8 mouse cellular contexts compared by ENCODE assay signal in genomic region chr19:45007425-45008191, GRCm38 (mm10). TPM values are rescaled to one million over a fixed set of nuclear protein-coding genes. Genes with fewer than 3 reads are reported as not detected.
DNase-seq lines count a peak whose midpoint lies in the region; ATAC-seq and TF ChIP-seq lines count a peak whose summit lies in the region.

No protein-coding gene starts in this region.

- no peak for ATAC-seq in lung, postnatal 0 days
- ATAC-seq in forebrain, embryonic 15.5 days (replicated peaks), result no peak
- ATAC-seq in stomach, embryonic 14.5 days (ENCODE audit: insufficient number of reproducible peaks, insufficient read depth, low FRiP score, low read depth), result no peak

- TF ChIP-seq EP300 in lung, postnatal 0 days (IDR thresholded peaks at IDR 0.05), result no peak

- peak overlapping the region; percentile 85 for H3K27ac ChIP-seq in lung, postnatal 0 days (ENCODE audit: low read length)
- 0 out of 2 replicates have a peak overlapping the region, but pooled peaks have one; percentile 34 for H3K27ac ChIP-seq in forebrain, embryonic 15.5 days (replicated peaks)
- peak overlapping the region; percentile 87 for H3K27ac ChIP-seq in limb, embryonic 10.5 days
- H3K27ac ChIP-seq in stomach, embryonic 14.5 days (ENCODE audit: low read length), result no peak overlapping the region

- no peaks in the 10 kb centered on the region for H3K27me3 ChIP-seq in lung, postnatal 0 days (replicated peaks; ENCODE audit: insufficient read depth, low read length)
- H3K27me3 ChIP-seq in forebrain, embryonic 15.5 days, result no peaks in the 10 kb centered on the region
- H3K27me3 ChIP-seq in limb, embryonic 10.5 days (ENCODE audit: low read depth, poor library complexity, severe bottlenecking), result no peaks in the 10 kb centered on the region
- no peaks in the 10 kb centered on the region for H3K27me3 ChIP-seq in stomach, embryonic 14.5 days (ENCODE audit: control insufficient read depth, insufficient read depth, low read length)

- no peak for TF ChIP-seq CTCF in lung, postnatal 0 days (IDR thresholded peaks at IDR 0.05)

- no peaks in the 10 kb centered on the region for H3K9me3 ChIP-seq in lung, postnatal 0 days (ENCODE audit: low read length)
- no peaks in the 10 kb centered on the region for H3K9me3 ChIP-seq in forebrain, embryonic 15.5 days
- H3K9me3 ChIP-seq in limb, embryonic 10.5 days (replicated peaks), result no peaks in the 10 kb centered on the region
- no peaks in the 10 kb centered on the region for H3K9me3 ChIP-seq in stomach, embryonic 14.5 days (ENCODE audit: control insufficient read depth, low read depth, low read length)

- no peak for DNase-seq in lung, postnatal 0 days (ENCODE audit: low spot score)
- no peak for DNase-seq in lung, postnatal 36 days
- DNase-seq in limb, embryonic 10.5 days (ENCODE audit: low spot score), result peak; percentile 26
- DNase-seq in c-Kit-positive CD71-positive TER-119-positive erythroid progenitor cells, embryonic 14.5 days (ENCODE audit: low spot score), result no peak
- no peak for DNase-seq in thymus, postnatal 25 days
- DNase-seq in Muller cell, postnatal 12 days (ENCODE audit: inconsistent ontology term), result no peak

- WGBS in lung, postnatal 0 days, result 67% methylated on average over 20 of the region's 20 CpGs
- 93% methylated on average over 20 of the region's 20 CpGs for WGBS in forebrain, embryonic 15.5 days
- WGBS in limb, embryonic 10.5 days, result 92% methylated on average over 20 of the region's 20 CpGs
- 84% methylated on average over 20 of the region's 20 CpGs for WGBS in stomach, embryonic 14.5 days

- H3K36me3 ChIP-seq in lung, postnatal 0 days (ENCODE audit: insufficient read depth, low read length), result no peaks in the 10 kb centered on the region; the same call in 1 of the 2 replicates
- H3K36me3 ChIP-seq in forebrain, embryonic 15.5 days, result peaks cover 43% of the 10 kb centered on the region
- H3K36me3 ChIP-seq in limb, embryonic 10.5 days, result peaks cover 80% of the 10 kb centered on the region
- peaks cover 40% of the 10 kb centered on the region for H3K36me3 ChIP-seq in stomach, embryonic 14.5 days (ENCODE audit: control insufficient read depth, insufficient read depth, low read length)

- peak overlapping the region; percentile 36; the same call in 1 of the 2 replicates for H3K9ac ChIP-seq in lung, postnatal 0 days (replicated peaks; ENCODE audit: low read depth)
- 0 out of 2 replicates have a peak overlapping the region, but pooled peaks have one; percentile 80 for H3K9ac ChIP-seq in forebrain, embryonic 15.5 days (replicated peaks)
- H3K9ac ChIP-seq in stomach, embryonic 14.5 days (replicated peaks; ENCODE audit: low read depth, low read length), result peak overlapping the region; percentile 51; the same call in 1 of the 2 replicates

- no peak overlapping the region for H3K4me3 ChIP-seq in lung, postnatal 0 days (ENCODE audit: low read depth, low read length)
- peak overlapping the region; percentile 89 for H3K4me3 ChIP-seq in forebrain, embryonic 15.5 days
- peak overlapping the region; percentile 96 for H3K4me3 ChIP-seq in limb, embryonic 10.5 days
- peak overlapping the region; percentile 64; the same call in 1 of the 2 replicates for H3K4me3 ChIP-seq in stomach, embryonic 14.5 days (ENCODE audit: low read depth, low read length)

- H3K4me1 ChIP-seq in lung, postnatal 0 days (ENCODE audit: insufficient read depth, low read depth, low read length), result peaks cover 14% of the 10 kb centered on the region
- H3K4me1 ChIP-seq in forebrain, embryonic 15.5 days, result peaks cover 40% of the 10 kb centered on the region
- H3K4me1 ChIP-seq in limb, embryonic 10.5 days, result peaks cover 21% of the 10 kb centered on the region
- H3K4me1 ChIP-seq in stomach, embryonic 14.5 days (ENCODE audit: control insufficient read depth, insufficient read depth, low read length), result peaks cover 18% of the 10 kb centered on the region; the same call in 1 of the 2 replicates

- peak overlapping the region; percentile 90 for H3K4me2 ChIP-seq in lung, postnatal 0 days (replicated peaks; ENCODE audit: low read depth, low read length)
- H3K4me2 ChIP-seq in forebrain, embryonic 15.5 days (replicated peaks), result peak overlapping the region; percentile 89
- peak overlapping the region; percentile 75 for H3K4me2 ChIP-seq in stomach, embryonic 14.5 days (replicated peaks; ENCODE audit: low read depth, low read length)

RNA-seq across cellular contexts. Expression of gene Mrpl43, which starts 1.4 kb away (rescaled TPM):
- 62.6 and 63.3 TPM in 2 replicates for polyA plus RNA-seq in lung, postnatal 0 days (2015; fragmentation: Nextera tagmentation; extraction: Ambion mirVana)
- polyA plus RNA-seq in forebrain, embryonic 15.5 days (2015; fragmentation: Nextera tagmentation; extraction: Ambion mirVana), result 83.9 and 87.1 TPM in 2 replicates
- polyA plus RNA-seq in limb, embryonic 10.5 days (2016; fragmentation: Nextera tagmentation; extraction: Ambion mirVana), result 69.8 and 75.3 TPM in 2 replicates
- 60.1 and 60.4 TPM in 2 replicates for polyA plus RNA-seq in stomach, embryonic 14.5 days (2014; fragmentation: Nextera tagmentation; extraction: Ambion mirVana)

RNA-seq across cellular contexts. Expression of gene Twnk, which starts 2.1 kb away (rescaled TPM):
- 7.5 and 7.9 TPM in 2 replicates for polyA plus RNA-seq in lung, postnatal 0 days (2015; fragmentation: Nextera tagmentation; extraction: Ambion mirVana)
- 24.0 and 24.4 TPM in 2 replicates for polyA plus RNA-seq in forebrain, embryonic 15.5 days (2015; fragmentation: Nextera tagmentation; extraction: Ambion mirVana)
- polyA plus RNA-seq in limb, embryonic 10.5 days (2016; fragmentation: Nextera tagmentation; extraction: Ambion mirVana), result 39.2 and 45.4 TPM in 2 replicates
- polyA plus RNA-seq in stomach, embryonic 14.5 days (2014; fragmentation: Nextera tagmentation; extraction: Ambion mirVana), result 13.3 and 15.3 TPM in 2 replicates

RNA-seq across cellular contexts. Expression of gene Lzts2, which starts 6.6 kb away (rescaled TPM):
- polyA plus RNA-seq in lung, postnatal 0 days (2015; fragmentation: Nextera tagmentation; extraction: Ambion mirVana), result 56.0 and 59.4 TPM in 2 replicates
- 25.7 and 27.7 TPM in 2 replicates for polyA plus RNA-seq in forebrain, embryonic 15.5 days (2015; fragmentation: Nextera tagmentation; extraction: Ambion mirVana)
- polyA plus RNA-seq in limb, embryonic 10.5 days (2016; fragmentation: Nextera tagmentation; extraction: Ambion mirVana), result 87.5 and 90.8 TPM in 2 replicates
- polyA plus RNA-seq in stomach, embryonic 14.5 days (2014; fragmentation: Nextera tagmentation; extraction: Ambion mirVana), result 52.5 and 56.0 TPM in 2 replicates

RNA-seq across cellular contexts. Expression of gene Sema4g, which starts 18.7 kb away (rescaled TPM):
- polyA plus RNA-seq in lung, postnatal 0 days (2015; fragmentation: Nextera tagmentation; extraction: Ambion mirVana), result 0.47 and 1.0 TPM in 2 replicates
- 14.4 and 15.5 TPM in 2 replicates for polyA plus RNA-seq in forebrain, embryonic 15.5 days (2015; fragmentation: Nextera tagmentation; extraction: Ambion mirVana)
- 3.4 and 5.4 TPM in 2 replicates for polyA plus RNA-seq in limb, embryonic 10.5 days (2016; fragmentation: Nextera tagmentation; extraction: Ambion mirVana)
- 6.0 and 6.6 TPM in 2 replicates for polyA plus RNA-seq in stomach, embryonic 14.5 days (2014; fragmentation: Nextera tagmentation; extraction: Ambion mirVana)

RNA-seq across cellular contexts. Expression of gene Pdzd7, which starts 37.9 kb away (rescaled TPM):
- 0.12 and 0.13 TPM in 2 replicates for polyA plus RNA-seq in lung, postnatal 0 days (2015; fragmentation: Nextera tagmentation; extraction: Ambion mirVana)
- 1.7 and 2.2 TPM in 2 replicates for polyA plus RNA-seq in forebrain, embryonic 15.5 days (2015; fragmentation: Nextera tagmentation; extraction: Ambion mirVana)
- polyA plus RNA-seq in limb, embryonic 10.5 days (2016; fragmentation: Nextera tagmentation; extraction: Ambion mirVana), result 0.20 and 0.28 TPM in 2 replicates
- 0.62 TPM in 2 replicates for polyA plus RNA-seq in stomach, embryonic 14.5 days (2014; fragmentation: Nextera tagmentation; extraction: Ambion mirVana)
